Mouse (Mus musculus) heart, postnatal 0 days (tissue): ENCODE measurements at regions not wholly inside any gene's neighbourhood (a gene's known extent, or its start where the extent isn't known, plus 50 kb on each side); places are given as distances from the start of the nearest gene placed in this dataset.
"Not testable (repeated sequence)": the region's sequence is repeated elsewhere in the genome, so short reads cannot be mapped to it uniquely, and the experiment has no call there.

Source experiments
- ATAC-seq: fragments of 200-750 bp; cut with Nextera tagmentation; 2 replicates; pipeline ENCODE4 v1.8.0; 2017; ENCODE audit warnings: low read depth, moderate number of reproducible peaks, moderate library complexity; ENCODE audit not compliant: insufficient read depth
- DNase-seq: peaks from one replicate; pipeline ENCODE4 v3.0.0-alpha.2; 2016; ENCODE audit warnings: low spot score
- H3K27ac ChIP-seq: fragments of 300-500 bp; sonication (generic); 2 replicates; pipeline ENCODE4 v1.5.1; 2014; ENCODE audit warnings: low read depth, mild to moderate bottlenecking
- H3K27me3 ChIP-seq: fragments of 300-500 bp; sonication (generic); 2 replicates; pipeline ENCODE4 v1.6.1; 2014; ENCODE audit warnings: low read length, mixed read lengths; ENCODE audit not compliant: control insufficient read depth, insufficient read depth
- H3K36me3 ChIP-seq: fragments of 300-500 bp; sonication (generic); replicated peaks from 2 replicates; pipeline ENCODE4 v1.6.1; 2014; ENCODE audit warnings: low read length, mixed read lengths; ENCODE audit not compliant: control insufficient read depth, insufficient read depth
- H3K4me1 ChIP-seq: fragments of 300-500 bp; sonication (generic); 2 replicates; pipeline ENCODE4 v1.6.1; 2014; ENCODE audit warnings: antibody characterized with exemption; ENCODE audit not compliant: control insufficient read depth, insufficient read depth
- H3K4me2 ChIP-seq: fragments of 300-500 bp; sonication (generic); 2 replicates; pipeline ENCODE4 v1.6.1; 2014; ENCODE audit warnings: low read depth, mild to moderate bottlenecking, low read length, moderate library complexity
- H3K4me3 ChIP-seq: fragments of 300-500 bp; sonication (generic); 2 replicates; pipeline ENCODE4 v1.5.1; 2014; ENCODE audit warnings: low read depth, low read length
- H3K9ac ChIP-seq: fragments of 300-500 bp; sonication (generic); replicated peaks from 2 replicates; pipeline ENCODE4 v1.6.1; 2014; ENCODE audit warnings: low read depth, low read length, mixed read lengths
- H3K9me3 ChIP-seq: fragments of 300-500 bp; sonication (generic); replicated peaks from 2 replicates; pipeline ENCODE4 v1.6.1; 2016; ENCODE audit warnings: low read length; ENCODE audit not compliant: control insufficient read depth
- CTCF ChIP-seq: IDR thresholded peaks from 2 replicates; pipeline ENCODE4 v1.5.1; 2016; ENCODE audit warnings: antibody characterized with exemption, control low read depth, low read depth
- EP300 ChIP-seq: IDR thresholded peaks from 2 replicates; pipeline ENCODE4 v1.6.1; 2016; ENCODE audit warnings: antibody characterized with exemption, low read depth
- WGBS: fragments of 180-500 bp; shearing (Covaris S2); extraction: QIAGEN DNeasy Blood & Tissue Kit; methylation state at CpG from one replicate; pipeline ENCODE4 v1.1.7; 2014; 5-methylcytosine and 5-hydroxymethylcytosine counted together

GRCm38 (mm10) chr15:11479166-11479944 is 79.9 kb upstream of the Tars start:
- Histone ChIP-seq H3K27me3 (no peaks in the 10 kb centered on the region), H3K36me3 (no peaks in the 10 kb centered on the region), H3K4me2 (no peak overlapping the region), H3K4me3 (no peak overlapping the region), H3K4me1 (no peaks in the 10 kb centered on the region), H3K27ac (no peak overlapping the region), H3K9ac (no peak overlapping the region), H3K9me3 (no peaks in the 10 kb centered on the region)
- DNase-seq (no peak), ATAC-seq (no peak)
- 84% methylated on average over 14 of the region's 14 CpGs for WGBS
- TF ChIP-seq EP300 = no peak
- TF ChIP-seq CTCF = no peak

GRCm38 (mm10) chr15:11476248-11476647 is 76.8 kb upstream of the Tars start:
- Histone ChIP-seq H3K36me3 (no peaks in the 10 kb centered on the region), H3K4me2 (no peak overlapping the region), H3K9me3 (no peaks in the 10 kb centered on the region), H3K9ac (no peak overlapping the region), H3K27me3 (no peaks in the 10 kb centered on the region), H3K4me1 (no peaks in the 10 kb centered on the region), H3K4me3 (no peak overlapping the region), H3K27ac (no peak overlapping the region)
- DNase-seq (no peak), ATAC-seq (no peak)
- 71% methylated on average over 3 of the region's 3 CpGs for WGBS
- TF ChIP-seq EP300 (no peak), CTCF (no peak)

GRCm38 (mm10) chr15:11463341-11463740 is 63.9 kb upstream of the Tars start:
- ATAC-seq = no peak
- 80% methylated on average over 2 of the region's 2 CpGs for WGBS
- TF ChIP-seq CTCF (no peak), EP300 (no peak)
- no peak for DNase-seq
- Histone ChIP-seq H3K4me3 (no peak overlapping the region), H3K9me3 (no peaks in the 10 kb centered on the region), H3K36me3 (no peaks in the 10 kb centered on the region), H3K9ac (no peak overlapping the region), H3K4me2 (no peak overlapping the region), H3K4me1 (no peaks in the 10 kb centered on the region), H3K27me3 (no peaks in the 10 kb centered on the region), H3K27ac (no peak overlapping the region)

GRCm38 (mm10) chr15:11461575-11461974 is 62.1 kb upstream of the Tars start:
- H3K36me3 ChIP-seq, H3K4me3 ChIP-seq, DNase-seq, H3K27me3 ChIP-seq, H3K9ac ChIP-seq, H3K9me3 ChIP-seq, H3K4me2 ChIP-seq, H3K4me1 ChIP-seq, H3K27ac ChIP-seq, ATAC-seq: not testable (repeated sequence)
- WGBS = 53% methylated on average over 2 of the region's 2 CpGs

GRCm38 (mm10) chr15:11459306-11459705 is 59.8 kb upstream of the Tars start:
- no peaks in the 10 kb centered on the region for H3K36me3 ChIP-seq
- ATAC-seq = no peak
- TF ChIP-seq CTCF (no peak), EP300 (no peak)
- no peak overlapping the region for H3K9ac ChIP-seq
- H3K4me1 ChIP-seq = peaks cover 3% of the 10 kb centered on the region; the same call in 1 of the 2 replicates
- no peaks in the 10 kb centered on the region for H3K9me3 ChIP-seq
- H3K27ac ChIP-seq = no peak overlapping the region
- no peak overlapping the region for H3K4me3 ChIP-seq
- 91% methylated on average over 2 of the region's 2 CpGs for WGBS
- no peak for DNase-seq
- no peaks in the 10 kb centered on the region for H3K27me3 ChIP-seq
- H3K4me2 ChIP-seq = no peak overlapping the region

GRCm38 (mm10) chr15:11457278-11457677 is 57.8 kb upstream of the Tars start:
- no peaks in the 10 kb centered on the region for H3K36me3 ChIP-seq
- H3K4me1 ChIP-seq = peaks cover 3% of the 10 kb centered on the region; the same call in 1 of the 2 replicates
- H3K4me2 ChIP-seq = no peak overlapping the region
- no peaks in the 10 kb centered on the region for H3K9me3 ChIP-seq
- no peaks in the 10 kb centered on the region for H3K27me3 ChIP-seq
- DNase-seq = no peak
- TF ChIP-seq CTCF (no peak), EP300 (no peak)
- H3K4me3 ChIP-seq = no peak overlapping the region
- H3K9ac ChIP-seq = no peak overlapping the region
- ATAC-seq = no peak
- WGBS = 68% methylated on average over 8 of the region's 8 CpGs
- H3K27ac ChIP-seq = no peak overlapping the region
